Comparison of ENCODE assay signal across 25 mouse cellular contexts in the genomic region with DNA sequence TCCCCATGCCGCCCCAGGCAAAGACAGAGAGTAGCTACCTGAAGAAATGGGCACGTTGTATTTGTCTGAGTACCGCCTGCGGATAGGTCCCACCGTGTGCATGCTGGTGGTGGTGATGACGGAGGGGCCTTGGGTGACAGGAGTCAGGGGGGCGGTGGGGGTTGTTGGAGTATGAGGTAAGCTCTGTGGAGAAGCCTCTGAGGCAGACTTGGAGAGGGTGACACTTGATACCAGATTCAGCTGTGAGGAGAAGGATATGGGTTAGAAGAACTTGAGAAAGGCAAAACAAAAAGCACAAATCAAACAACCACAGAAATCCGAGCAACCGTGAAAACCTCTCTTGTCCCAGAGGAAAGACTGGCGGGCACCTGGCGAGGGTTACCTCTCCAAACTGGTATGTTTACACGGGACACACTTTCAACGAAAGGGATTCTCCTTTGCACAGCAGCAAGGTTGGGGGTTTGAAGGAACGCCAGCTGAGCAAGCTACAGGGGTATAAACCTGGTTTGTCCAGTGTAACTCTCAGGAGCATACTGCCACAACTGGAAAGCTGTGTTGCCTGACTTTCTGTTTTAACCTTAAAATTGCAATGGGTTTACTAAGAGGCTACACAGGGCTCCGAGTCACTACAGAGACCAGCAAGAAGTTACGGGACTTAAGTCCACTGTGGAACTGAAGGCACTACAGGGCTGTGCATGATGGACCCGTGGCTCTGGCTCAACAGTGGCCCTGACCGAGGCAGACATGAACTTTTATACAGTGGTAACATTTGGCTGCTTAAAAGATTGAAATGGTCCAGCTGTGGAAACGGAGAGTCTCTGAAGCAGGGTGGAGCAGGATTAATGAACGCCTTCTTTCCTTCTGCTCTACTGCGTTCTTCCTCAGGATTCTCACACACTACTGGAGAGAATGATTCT.
DNase-seq lines count a peak whose midpoint lies in the region; ATAC-seq lines count a peak whose summit lies in the region.
"Had no signal": no experiment of that assay in that cellular context is flagged by ENCODE, and none has a peak within 500 bp of the region (broad histone marks: within the 10 kb centered on the region; RNA-seq: fewer than 3 reads in every experiment).

No protein-coding gene starts in this region.

- peaks cover 54% of the 10 kb centered on the region for H3K4me1 ChIP-seq in kidney, embryonic 15.5 days
- peaks cover 42% of the 10 kb centered on the region for H3K4me1 ChIP-seq in lung, embryonic 16.5 days (replicated peaks; ENCODE audit: control insufficient read depth, insufficient read depth, low read length)
- H3K4me1 ChIP-seq in limb, embryonic 13.5 days: peaks cover 38% of the 10 kb centered on the region
- H3K4me1 ChIP-seq in neural tube, embryonic 15.5 days: peaks cover 20% of the 10 kb centered on the region

- ATAC-seq in kidney, embryonic 15.5 days (replicated peaks; ENCODE audit: low FRiP score): peak; percentile 70
- peak; percentile 20; the same call in 1 of the 2 replicates for ATAC-seq in lung, embryonic 16.5 days (ENCODE audit: low read depth)
- 0 out of 2 replicates have a peak, but pooled peaks have one; percentile 48 for ATAC-seq in limb, embryonic 13.5 days (ENCODE audit: low FRiP score, low read depth)
- no peak for ATAC-seq in neural tube, embryonic 15.5 days (ENCODE audit: low FRiP score)
- ATAC-seq: forebrain, embryonic 14.5 days; inflammation-experienced regulatory T-cells, adult 6 months; Patski had no signal

- H3K4me2 ChIP-seq in kidney, embryonic 15.5 days: no peak overlapping the region
- H3K4me2 ChIP-seq in lung, embryonic 16.5 days (ENCODE audit: low read depth, low read length): no peak overlapping the region
- H3K4me2 ChIP-seq in limb, embryonic 13.5 days (replicated peaks): no peak overlapping the region
- no peak overlapping the region for H3K4me2 ChIP-seq in neural tube, embryonic 15.5 days
- H3K4me2 ChIP-seq: heart, embryonic 13.5 days; hindbrain, embryonic 13.5 days; liver, embryonic 13.5 days; midbrain, embryonic 12.5 days had no signal

- 54% methylated on average over 21 of the region's 21 CpGs for WGBS in kidney, embryonic 15.5 days
- WGBS in lung, embryonic 16.5 days: 48% methylated on average over 21 of the region's 21 CpGs
- WGBS in limb, embryonic 13.5 days: 77% methylated on average over 21 of the region's 21 CpGs
- WGBS in neural tube, embryonic 15.5 days: 91% methylated on average over 21 of the region's 21 CpGs

- H3K4me3 ChIP-seq in kidney, embryonic 15.5 days (replicated peaks): no peak overlapping the region
- no peak overlapping the region for H3K4me3 ChIP-seq in lung, embryonic 16.5 days (ENCODE audit: low read length)
- H3K4me3 ChIP-seq in limb, embryonic 13.5 days: no peak overlapping the region
- no peak overlapping the region for H3K4me3 ChIP-seq in neural tube, embryonic 15.5 days (replicated peaks)
- H3K4me3 ChIP-seq: heart, embryonic 13.5 days; hindbrain, embryonic 13.5 days; liver, embryonic 13.5 days; midbrain, embryonic 12.5 days had no signal

- H3K27ac ChIP-seq in kidney, embryonic 15.5 days: peak overlapping the region; percentile 27; the same call in 1 of the 2 replicates
- H3K27ac ChIP-seq in lung, embryonic 16.5 days (ENCODE audit: low read length): no peak overlapping the region; the same call in 1 of the 2 replicates
- peak overlapping the region; percentile 16; the same call in 1 of the 2 replicates for H3K27ac ChIP-seq in limb, embryonic 13.5 days
- H3K27ac ChIP-seq in neural tube, embryonic 15.5 days (replicated peaks): no peak overlapping the region
- H3K27ac ChIP-seq: hindbrain, embryonic 13.5 days; liver, embryonic 13.5 days; midbrain, embryonic 12.5 days had no signal

- H3K27me3 ChIP-seq in kidney, embryonic 15.5 days: no peaks in the 10 kb centered on the region
- H3K27me3 ChIP-seq in lung, embryonic 16.5 days (ENCODE audit: control insufficient read depth, insufficient read depth, low read depth, low read length): no peaks in the 10 kb centered on the region
- H3K27me3 ChIP-seq in limb, embryonic 13.5 days: no peaks in the 10 kb centered on the region
- peaks cover 10% of the 10 kb centered on the region for H3K27me3 ChIP-seq in neural tube, embryonic 15.5 days (replicated peaks)
- H3K27me3 ChIP-seq: CH12.LX; heart, embryonic 13.5 days; liver, embryonic 13.5 days; midbrain, embryonic 12.5 days; Patski had no signal

- peaks cover 27% of the 10 kb centered on the region for H3K36me3 ChIP-seq in kidney, embryonic 15.5 days
- H3K36me3 ChIP-seq in lung, embryonic 16.5 days (ENCODE audit: control insufficient read depth, insufficient read depth, low read length): peaks cover 7% of the 10 kb centered on the region; the same call in 1 of the 2 replicates
- peaks cover 47% of the 10 kb centered on the region for H3K36me3 ChIP-seq in limb, embryonic 13.5 days
- H3K36me3 ChIP-seq in neural tube, embryonic 15.5 days: peaks cover 2% of the 10 kb centered on the region; the same call in 1 of the 2 replicates

- no peak for DNase-seq in kidney, postnatal 14 days
- DNase-seq in lung, postnatal 25 days (ENCODE audit: low spot score): no peak
- no peak for DNase-seq in natural killer cell, adult 2 months (ENCODE audit: low spot score in 2 of 2)
- DNase-seq: adrenal gland, postnatal 36 days; B cell, adult 2 months; cerebellum, adult 9-10 months; heart, postnatal 14 days; kidney, adult 2 months; liver, embryonic 13.5 days; lung, adult 2 months; right cerebral cortex, postnatal 14 days; spleen, adult 18-20 months; thymus, postnatal 25 days had no signal

- H3K9ac ChIP-seq in kidney, embryonic 15.5 days: no peak overlapping the region
- H3K9ac ChIP-seq in lung, embryonic 16.5 days (ENCODE audit: low read length): no peak overlapping the region
- no peak overlapping the region for H3K9ac ChIP-seq in limb, embryonic 13.5 days
- H3K9ac ChIP-seq in neural tube, embryonic 15.5 days (replicated peaks): no peak overlapping the region
- H3K9ac ChIP-seq: heart, embryonic 13.5 days; hindbrain, embryonic 13.5 days; liver, embryonic 13.5 days; midbrain, embryonic 12.5 days had no signal

- no peaks in the 10 kb centered on the region for H3K9me3 ChIP-seq in kidney, embryonic 15.5 days (replicated peaks)
- H3K9me3 ChIP-seq in lung, embryonic 16.5 days (ENCODE audit: control insufficient read depth, low read length): no peaks in the 10 kb centered on the region
- H3K9me3 ChIP-seq in limb, embryonic 13.5 days: no peaks in the 10 kb centered on the region
- H3K9me3 ChIP-seq in neural tube, embryonic 15.5 days (replicated peaks): no peaks in the 10 kb centered on the region
- H3K9me3 ChIP-seq: G1E; heart, embryonic 13.5 days; hindbrain, embryonic 13.5 days; liver, embryonic 13.5 days; midbrain, embryonic 12.5 days had no signal

Comparison
In these comparisons a context has a peak if more than half of its experiments do, and no peak if none do; other contexts are left out.
1. H3K27ac ChIP-seq: peak in kidney, embryonic 15.5 days (single experiment) and limb, embryonic 13.5 days (single experiment); none in lung, embryonic 16.5 days (single experiment) and neural tube, embryonic 15.5 days (single experiment).